Mouse (Mus musculus): ENCODE measurements around the gene Bmp10.

Bmp10 gene

DNA sequence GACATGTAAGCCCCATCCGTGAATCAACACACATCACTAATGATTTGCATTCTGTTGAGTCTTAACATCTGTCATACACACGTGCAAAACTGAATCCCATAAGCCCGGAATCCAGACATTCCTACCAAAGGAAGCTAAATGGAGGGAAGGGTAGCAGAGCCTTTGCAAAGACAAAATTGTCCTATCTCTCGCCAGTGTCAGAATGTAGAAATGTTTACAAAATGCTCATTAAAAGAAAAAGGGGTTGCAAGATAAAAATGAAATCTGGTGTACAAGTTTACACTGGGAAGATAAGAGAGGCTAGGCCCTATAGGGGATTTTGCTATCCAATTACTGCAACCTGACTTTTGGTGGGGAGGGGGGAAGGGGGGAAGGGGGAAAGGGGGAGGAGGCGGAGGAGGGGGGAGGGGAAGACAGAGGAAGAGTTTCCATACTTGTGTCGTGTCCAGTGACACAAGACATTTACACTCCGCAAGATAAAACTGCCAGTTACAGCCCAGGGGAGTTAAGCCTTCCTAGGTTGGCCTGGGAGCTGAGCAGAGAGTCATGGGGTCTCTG is at the start of gene Bmp10:
Gene Bmp10, plus strand, starts transcription at position 508 of the 558 bp plus-strand sequence.
- DNase-seq (ENCODE audit: low read depth, low spot score) = no peak

- DNase-seq (ENCODE audit: low read depth, low spot score) = no peak
Measured at GRCm38 (mm10) chr6:87383926-87384691, 44.7 kb upstream of the Bmp10 start.

GRCm38 (mm10) chr6:87384761-87385160 is 44.0 kb upstream of the Bmp10 start:
- DNase-seq (ENCODE audit: low read depth, low spot score) = no peak

DNA sequence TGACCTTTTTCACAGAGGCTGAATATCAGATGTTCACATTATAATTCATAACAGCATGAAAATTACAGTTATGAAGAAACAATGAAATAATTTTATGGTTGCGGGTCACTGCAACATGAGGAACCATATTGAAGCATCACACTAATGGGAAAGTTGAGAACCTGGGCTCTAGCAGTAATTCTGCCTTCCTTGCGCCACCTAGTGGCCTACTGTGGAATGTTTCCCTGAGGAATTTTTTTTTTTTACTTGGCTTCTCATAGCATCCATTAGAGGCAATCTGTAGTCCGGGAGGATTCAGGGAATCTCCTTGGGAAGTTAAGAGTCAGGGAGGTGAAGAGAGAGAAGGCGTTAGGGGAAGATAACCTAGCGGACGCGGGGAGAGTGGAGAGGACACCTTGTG is 42.6 kb upstream of the Bmp10 start:
- DNase-seq (ENCODE audit: low read depth, low spot score) = peak; percentile 50

GRCm38 (mm10) chr6:87386681-87387080 is 42.1 kb upstream of the Bmp10 start:
- DNase-seq (ENCODE audit: low read depth, low spot score) = no peak

DNA sequence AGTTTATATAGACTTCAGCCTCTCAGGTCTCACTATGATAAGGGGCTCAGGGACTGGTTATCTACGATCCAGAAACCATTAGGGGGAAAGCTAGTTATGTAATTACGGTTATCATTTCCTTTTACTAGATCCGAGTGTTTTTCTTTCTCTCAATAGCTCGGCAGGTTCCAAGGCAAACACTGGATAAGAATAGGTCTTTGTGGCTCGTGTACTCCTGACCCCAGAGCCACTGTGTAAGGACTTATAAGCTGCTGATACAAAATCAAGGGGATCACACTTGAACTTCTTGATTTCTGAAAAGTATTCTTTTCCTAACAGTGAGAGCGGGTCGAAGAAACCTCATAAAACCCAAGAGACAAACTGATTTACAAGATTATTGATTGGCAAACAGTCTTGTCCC is 39.9 kb upstream of the Bmp10 start, which contains the start of gene Gkn3:
Gene Gkn3, minus strand, starts transcription at position 59 of the 400 bp plus-strand sequence.
- no peak for DNase-seq (ENCODE audit: low read depth, low spot score)

DNA sequence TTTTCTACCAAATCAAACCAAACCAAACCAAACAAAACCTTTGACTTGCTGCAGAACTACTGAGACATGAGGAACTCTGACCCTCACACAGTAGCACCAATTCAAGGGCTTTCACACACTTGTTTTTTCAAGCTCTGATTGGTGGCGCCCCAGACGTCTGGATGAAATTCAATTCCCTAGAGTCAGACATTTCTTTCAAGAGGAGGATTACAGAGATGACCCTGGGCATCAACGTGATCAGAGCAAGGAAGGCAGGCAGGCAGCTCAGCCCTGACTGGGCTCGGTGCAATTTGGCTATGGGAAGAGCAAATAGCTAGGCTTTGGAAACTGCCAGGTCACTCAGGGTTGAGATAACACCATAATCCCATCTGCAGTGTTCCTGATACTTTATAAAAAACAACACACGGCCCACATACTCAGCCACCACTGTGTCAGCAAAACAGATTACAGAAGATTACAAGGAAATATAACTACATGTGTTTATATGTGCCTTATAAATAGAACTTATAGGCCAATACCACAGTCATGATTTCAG is 39.3 kb upstream of the Bmp10 start:
- no peak for DNase-seq (ENCODE audit: low read depth, low spot score)

DNA sequence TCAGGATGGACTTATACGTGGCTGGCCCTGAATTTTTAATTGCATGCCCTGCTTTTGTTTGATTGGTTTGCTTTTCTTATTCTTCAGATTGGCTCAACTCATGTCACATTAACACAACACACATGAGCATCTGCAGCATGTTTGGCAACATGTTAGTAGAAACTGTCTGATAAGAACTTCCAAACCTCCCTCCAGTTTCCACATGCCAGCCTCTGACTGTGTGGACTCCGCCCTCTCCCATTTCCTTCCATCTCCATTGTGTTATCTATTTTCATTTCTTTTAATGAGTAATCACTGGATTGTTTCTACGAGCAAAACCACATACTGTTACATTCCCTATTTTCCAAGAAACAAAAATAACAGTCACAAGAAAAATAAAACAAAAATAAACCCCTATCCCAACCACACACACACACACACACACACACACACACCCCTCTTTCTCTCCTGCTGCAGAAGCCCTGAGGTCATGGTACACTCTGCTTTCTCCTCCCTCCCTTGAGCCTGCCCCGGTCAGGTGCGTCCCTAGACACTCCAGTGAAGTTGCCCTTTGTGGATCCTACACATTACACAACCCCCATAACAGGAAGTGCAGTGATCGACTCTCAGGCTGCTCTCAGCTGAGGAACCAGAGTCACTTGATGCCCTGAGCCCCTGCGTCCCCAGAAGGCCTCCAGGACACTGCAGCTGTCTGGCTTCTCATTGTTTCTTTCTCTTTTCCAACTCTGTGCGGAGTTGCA is 35.2 kb upstream of the Bmp10 start:
- DNase-seq (ENCODE audit: low read depth, low spot score) = no peak

DNA sequence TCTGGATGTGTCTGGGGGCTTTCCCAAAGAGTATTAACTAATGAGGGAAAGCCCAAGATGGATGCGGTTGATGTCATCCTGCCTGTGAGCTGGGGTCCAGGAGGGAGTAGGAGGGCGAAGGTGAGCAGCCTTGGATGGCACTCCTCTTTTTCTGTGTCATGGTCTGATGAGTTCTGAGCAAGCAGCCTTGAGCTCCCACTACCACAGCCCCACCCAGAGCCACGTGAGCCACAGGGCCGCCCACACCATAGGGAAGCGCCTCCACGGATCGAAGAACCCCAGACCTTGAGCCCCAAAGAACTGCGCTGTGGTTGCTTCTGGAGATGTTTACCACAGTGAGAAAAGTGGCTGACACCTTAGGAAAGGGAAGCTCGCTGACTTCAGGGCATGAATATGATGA is 34.0 kb upstream of the Bmp10 start:
- DNase-seq (ENCODE audit: low read depth, low spot score) = no peak

- DNase-seq (ENCODE audit: low read depth, low spot score) = peak; percentile 77
Measured at GRCm38 (mm10) chr6:87399137-87399536, 29.7 kb upstream of the Bmp10 start.

DNA sequence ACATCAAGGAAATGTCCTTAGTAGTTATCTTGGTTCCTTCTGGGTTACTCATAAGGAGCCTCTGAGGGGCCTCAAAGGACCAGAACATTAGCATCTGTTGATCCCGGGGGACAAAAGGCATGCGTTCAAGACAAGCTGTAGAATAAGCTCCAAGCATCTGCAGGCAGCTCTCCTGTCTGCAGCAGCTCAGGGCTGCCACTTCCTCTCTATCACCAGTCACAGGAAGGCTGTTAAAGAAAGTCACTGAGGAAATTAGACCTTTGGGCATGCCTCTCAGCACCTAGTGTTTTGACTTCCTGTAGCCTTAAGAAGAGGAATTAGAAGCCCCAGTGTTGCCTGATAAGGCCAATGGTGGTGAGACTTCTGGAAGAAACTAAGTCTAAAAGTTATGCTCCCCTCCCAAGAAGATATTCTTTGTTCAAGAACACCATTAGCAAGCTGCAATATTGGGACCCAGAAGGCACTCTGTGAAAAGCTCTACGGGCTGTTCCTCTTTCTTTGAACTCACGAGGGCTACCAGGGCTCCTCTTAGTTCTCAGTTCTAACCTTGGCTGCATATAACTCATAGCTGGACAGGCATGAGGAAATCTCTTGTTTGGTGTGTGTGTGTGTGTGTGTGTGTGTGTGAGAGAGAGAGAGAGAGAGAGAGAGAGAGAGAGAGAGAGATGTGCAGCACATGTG is 28.8 kb upstream of the Bmp10 start:
- DNase-seq (ENCODE audit: low read depth, low spot score) = peak; percentile 68

DNA sequence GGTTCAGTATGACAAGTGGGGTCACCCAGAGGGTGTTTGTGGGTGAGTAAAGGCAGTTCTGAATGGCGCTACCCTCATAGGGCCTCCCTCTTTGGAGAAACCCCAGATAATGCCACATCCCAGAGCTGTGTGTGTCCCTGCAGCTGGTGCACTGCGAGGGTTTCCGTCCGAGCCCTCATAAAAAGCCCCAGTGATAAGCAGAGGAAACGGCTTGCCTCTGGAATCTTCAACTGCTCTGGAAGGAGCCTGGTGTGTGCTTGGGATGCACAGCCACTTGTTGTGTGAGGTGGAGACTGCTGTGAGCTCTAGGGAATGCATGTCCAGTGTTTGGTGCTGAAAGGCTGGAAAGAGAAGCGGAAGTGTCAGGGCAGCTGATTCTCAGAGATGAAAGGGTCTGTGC is 27.3 kb upstream of the Bmp10 start:
- DNase-seq (ENCODE audit: low read depth, low spot score) = no peak

DNA sequence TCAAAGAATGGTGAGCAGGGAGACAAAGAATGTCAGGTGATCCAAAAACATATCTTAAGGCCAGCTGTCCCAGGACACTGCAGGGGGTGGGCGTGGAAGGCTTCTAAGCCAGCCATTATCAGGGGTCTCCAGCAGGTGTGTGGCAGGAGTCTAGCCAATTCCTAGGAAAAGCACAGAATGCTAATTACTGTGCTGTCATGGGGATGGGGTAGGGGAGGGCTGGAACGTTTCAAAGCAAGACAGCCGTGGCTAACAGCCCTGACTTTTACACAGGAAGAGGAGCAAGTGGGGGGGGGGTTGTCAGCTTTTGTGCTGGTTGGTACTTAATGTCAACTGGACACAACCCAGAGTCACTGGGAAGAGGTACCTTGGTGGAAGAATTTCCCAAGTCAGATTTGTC is 16.8 kb upstream of the Bmp10 start:
- DNase-seq (ENCODE audit: low read depth, low spot score) = no peak

DNA sequence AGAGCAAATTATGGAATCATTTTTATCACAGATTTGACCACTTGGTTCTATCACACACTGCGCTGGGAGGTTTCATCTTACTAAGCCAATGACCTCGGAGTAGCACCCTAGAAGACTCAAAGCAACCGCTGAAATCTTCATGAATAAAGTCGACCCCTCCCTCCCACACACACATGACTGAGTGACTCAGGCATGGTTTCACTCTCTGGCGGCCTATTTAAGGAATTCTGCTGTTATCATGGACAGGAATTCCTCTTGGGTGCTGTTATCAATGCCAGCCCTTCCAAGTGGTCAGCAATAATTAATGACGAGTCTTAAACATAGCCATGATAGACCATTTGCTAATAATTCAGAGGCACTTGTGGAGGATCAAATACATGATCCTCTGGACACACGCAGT is 6.5 kb upstream of the Bmp10 start:
- no peak for DNase-seq (ENCODE audit: low read depth, low spot score)

- no peak for DNase-seq (ENCODE audit: low read depth, low spot score)
Measured at GRCm38 (mm10) chr6:87424037-87424816, 4.6 kb upstream of the Bmp10 start.

GRCm38 (mm10) chr6:87426954-87427353 is 1.8 kb upstream of the Bmp10 start:
- no peak for DNase-seq (ENCODE audit: low read depth, low spot score)

DNA sequence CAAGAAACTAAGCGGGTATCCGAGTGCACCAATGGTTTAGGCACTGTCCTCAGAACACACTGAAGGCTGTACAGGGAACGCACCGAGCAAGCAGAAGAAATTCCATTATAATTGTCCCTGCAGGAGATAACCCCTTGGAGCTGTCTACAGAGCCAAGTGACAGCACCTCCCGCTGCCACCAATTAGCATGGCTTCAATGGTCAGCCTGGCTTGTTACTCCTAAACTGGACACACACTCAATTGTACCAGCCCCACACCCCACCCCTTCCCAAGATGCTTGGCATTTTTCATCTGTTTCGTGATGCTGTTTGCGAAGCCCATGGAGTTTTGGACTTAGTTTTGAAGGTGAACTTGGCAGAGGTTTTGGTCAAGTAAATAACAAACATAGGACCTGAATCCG is 1.2 kb upstream of the Bmp10 start:
- DNase-seq (ENCODE audit: low read depth, low spot score) = no peak

GRCm38 (mm10) chr6:87435791-87436190 is 7.0 kb downstream of the Bmp10 start:
- DNase-seq (ENCODE audit: low read depth, low spot score) = no peak

DNA sequence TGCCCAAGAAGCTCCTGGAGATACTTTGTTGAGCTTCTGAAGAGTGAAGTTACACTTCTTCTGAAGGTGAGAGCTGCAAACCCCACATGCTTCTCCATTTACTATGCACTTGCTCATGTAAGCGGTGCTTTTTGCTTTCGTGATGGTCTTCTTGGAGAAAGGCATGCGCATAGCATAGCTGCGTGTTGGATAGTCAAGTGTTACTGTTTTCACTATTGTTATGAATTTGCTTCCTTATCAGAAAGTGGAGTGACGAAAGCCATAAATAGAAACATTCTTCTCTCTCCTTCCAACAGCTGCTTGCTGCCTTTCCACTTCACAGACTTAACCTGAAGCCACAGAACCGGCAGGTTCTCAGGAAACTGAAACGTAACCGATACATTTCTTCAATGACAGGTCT is 8.0 kb downstream of the Bmp10 start:
- DNase-seq (ENCODE audit: low read depth, low spot score) = peak; percentile 24

- no peak for DNase-seq (ENCODE audit: low read depth, low spot score)
Measured at GRCm38 (mm10) chr6:87443253-87443652, 14.5 kb downstream of the Bmp10 start.

GRCm38 (mm10) chr6:87445222-87445621 is 16.4 kb downstream of the Bmp10 start:
- no peak for DNase-seq (ENCODE audit: low read depth, low spot score)
